Comparison of ENCODE assay signal across 28 mouse cellular contexts in the genomic region with DNA sequence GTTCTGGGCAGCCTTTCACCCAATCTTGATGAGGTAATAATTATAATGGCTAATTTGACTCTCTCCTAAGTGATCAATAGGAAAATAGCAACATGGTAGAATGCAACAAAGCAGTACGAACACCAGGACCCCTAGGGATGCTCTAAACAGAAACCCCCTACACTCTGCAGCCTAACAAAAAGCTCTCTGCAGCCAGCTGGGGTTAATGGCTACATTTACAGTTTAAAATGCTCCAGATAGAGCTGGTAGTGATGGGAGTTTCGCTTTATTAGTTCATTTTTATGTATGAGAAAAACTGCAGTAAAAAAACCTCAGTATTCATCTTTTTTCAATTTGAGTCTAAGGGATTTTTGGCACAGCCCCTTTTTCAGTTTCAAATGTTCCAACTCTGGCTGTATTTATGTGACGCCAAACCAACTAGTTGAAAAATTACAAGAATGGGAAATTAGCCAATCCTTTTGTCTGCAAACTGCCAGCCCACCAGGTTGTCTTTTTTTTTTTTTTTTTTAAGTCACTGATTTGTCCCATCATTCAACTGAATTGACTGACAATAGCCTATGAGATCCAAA.
DNase-seq lines count a peak whose midpoint lies in the region; ATAC-seq and TF ChIP-seq lines count a peak whose summit lies in the region.
"Had no signal": no experiment of that assay in that cellular context is flagged by ENCODE, and none has a peak within 500 bp of the region (broad histone marks: within the 10 kb centered on the region; RNA-seq: fewer than 3 reads in every experiment).

No protein-coding gene starts in this region.

- TF ChIP-seq CTCF in hindbrain, postnatal 0 days (IDR thresholded peaks at IDR 0.05; ENCODE audit: low read depth) = no peak

- H3K4me3 ChIP-seq in hindbrain, postnatal 0 days (ENCODE audit: low read length) = no peak overlapping the region
- H3K4me3 ChIP-seq in hindbrain, embryonic 12.5 days = no peak overlapping the region
- no peak overlapping the region for H3K4me3 ChIP-seq in neural tube, embryonic 13.5 days
- no peak overlapping the region for H3K4me3 ChIP-seq in embryonic facial prominence, embryonic 15.5 days (replicated peaks)
- H3K4me3 ChIP-seq in limb, embryonic 15.5 days = no peak overlapping the region
- H3K4me3 ChIP-seq: erythroblast, embryonic 14.5 days; heart, embryonic 10.5 days; heart, embryonic 15.5 days; lung, embryonic 15.5 days; midbrain, embryonic 12.5 days; stomach, embryonic 15.5 days had no signal

- H3K4me2 ChIP-seq in hindbrain, postnatal 0 days (ENCODE audit: low read depth, low read length) = no peak overlapping the region
- H3K4me2 ChIP-seq in hindbrain, embryonic 12.5 days (replicated peaks) = no peak overlapping the region
- no peak overlapping the region for H3K4me2 ChIP-seq in neural tube, embryonic 13.5 days
- no peak overlapping the region for H3K4me2 ChIP-seq in embryonic facial prominence, embryonic 15.5 days (replicated peaks)
- H3K4me2 ChIP-seq in limb, embryonic 15.5 days = no peak overlapping the region
- H3K4me2 ChIP-seq: heart, embryonic 15.5 days; lung, embryonic 15.5 days; midbrain, embryonic 12.5 days; stomach, embryonic 15.5 days had no signal

- H3K27ac ChIP-seq in hindbrain, postnatal 0 days = no peak overlapping the region
- H3K27ac ChIP-seq in hindbrain, embryonic 12.5 days = no peak overlapping the region
- H3K27ac ChIP-seq in neural tube, embryonic 13.5 days (replicated peaks) = peak overlapping the region; percentile 67
- H3K27ac ChIP-seq in embryonic facial prominence, embryonic 15.5 days (replicated peaks) = peak overlapping the region; percentile 58; the same call in 1 of the 2 replicates
- 0 out of 2 replicates have a peak overlapping the region, but pooled peaks have one; percentile 24 for H3K27ac ChIP-seq in limb, embryonic 15.5 days
- H3K27ac ChIP-seq: heart, embryonic 10.5 days; heart, embryonic 15.5 days; liver, embryonic 14.5 days; lung, embryonic 15.5 days; midbrain, embryonic 12.5 days; stomach, embryonic 15.5 days had no signal

- no peaks in the 10 kb centered on the region for H3K36me3 ChIP-seq in hindbrain, postnatal 0 days (ENCODE audit: insufficient read depth, low read length)
- H3K36me3 ChIP-seq in hindbrain, embryonic 12.5 days = no peaks in the 10 kb centered on the region
- no peaks in the 10 kb centered on the region for H3K36me3 ChIP-seq in neural tube, embryonic 13.5 days
- no peaks in the 10 kb centered on the region for H3K36me3 ChIP-seq in embryonic facial prominence, embryonic 15.5 days
- no peaks in the 10 kb centered on the region for H3K36me3 ChIP-seq in limb, embryonic 15.5 days
- H3K36me3 ChIP-seq: heart, embryonic 10.5 days; heart, embryonic 15.5 days; lung, embryonic 15.5 days; midbrain, embryonic 12.5 days; stomach, embryonic 15.5 days had no signal

- WGBS in hindbrain, postnatal 0 days = 42% methylated on average over 3 of the region's 3 CpGs
- 45% methylated on average over 3 of the region's 3 CpGs for WGBS in hindbrain, embryonic 12.5 days
- 27% methylated on average over 3 of the region's 3 CpGs for WGBS in neural tube, embryonic 13.5 days
- 34% methylated on average over 3 of the region's 3 CpGs for WGBS in embryonic facial prominence, embryonic 15.5 days
- WGBS in limb, embryonic 15.5 days = 34% methylated on average over 3 of the region's 3 CpGs

- H3K27me3 ChIP-seq in hindbrain, postnatal 0 days (ENCODE audit: insufficient read depth, low read length) = no peaks in the 10 kb centered on the region
- no peaks in the 10 kb centered on the region for H3K27me3 ChIP-seq in hindbrain, embryonic 12.5 days
- H3K27me3 ChIP-seq in neural tube, embryonic 13.5 days = no peaks in the 10 kb centered on the region
- no peaks in the 10 kb centered on the region for H3K27me3 ChIP-seq in embryonic facial prominence, embryonic 15.5 days
- H3K27me3 ChIP-seq in limb, embryonic 15.5 days = no peaks in the 10 kb centered on the region
- H3K27me3 ChIP-seq: heart, embryonic 15.5 days; lung, embryonic 15.5 days; midbrain, embryonic 12.5 days; stomach, embryonic 15.5 days had no signal

- no peak for ATAC-seq in hindbrain, postnatal 0 days
- ATAC-seq in hindbrain, embryonic 12.5 days (ENCODE audit: low FRiP score) = no peak
- ATAC-seq in neural tube, embryonic 13.5 days (ENCODE audit: low read depth) = no peak
- no peak for ATAC-seq in embryonic facial prominence, embryonic 15.5 days (ENCODE audit: insufficient number of reproducible peaks, low FRiP score, low TSS enrichment, low read depth)
- ATAC-seq in limb, embryonic 15.5 days (ENCODE audit: insufficient number of reproducible peaks, low FRiP score, low TSS enrichment, low read depth) = no peak
- ATAC-seq: activated CD4-positive, CD25-positive, alpha-beta regulatory T cell, adult 4 months; intestine, postnatal 0 days had no signal

- H3K9ac ChIP-seq in hindbrain, postnatal 0 days (replicated peaks; ENCODE audit: low read length) = no peak overlapping the region
- no peak overlapping the region for H3K9ac ChIP-seq in hindbrain, embryonic 12.5 days
- H3K9ac ChIP-seq in neural tube, embryonic 13.5 days = no peak overlapping the region
- H3K9ac ChIP-seq in embryonic facial prominence, embryonic 15.5 days = no peak overlapping the region
- no peak overlapping the region for H3K9ac ChIP-seq in limb, embryonic 15.5 days
- H3K9ac ChIP-seq: heart, embryonic 15.5 days; liver, embryonic 14.5 days; lung, embryonic 15.5 days; midbrain, embryonic 12.5 days; stomach, embryonic 15.5 days had no signal

- no peaks in the 10 kb centered on the region for H3K9me3 ChIP-seq in hindbrain, postnatal 0 days (ENCODE audit: low read length)
- no peaks in the 10 kb centered on the region for H3K9me3 ChIP-seq in hindbrain, embryonic 12.5 days (replicated peaks)
- no peaks in the 10 kb centered on the region for H3K9me3 ChIP-seq in neural tube, embryonic 13.5 days
- no peaks in the 10 kb centered on the region for H3K9me3 ChIP-seq in embryonic facial prominence, embryonic 15.5 days (replicated peaks)
- H3K9me3 ChIP-seq in limb, embryonic 15.5 days = no peaks in the 10 kb centered on the region
- H3K9me3 ChIP-seq: heart, embryonic 10.5 days; heart, embryonic 15.5 days; lung, embryonic 15.5 days; midbrain, embryonic 12.5 days; stomach, embryonic 15.5 days had no signal

- DNase-seq in hindbrain, postnatal 0 days (ENCODE audit: low spot score) = peak; percentile 12
- no peak for DNase-seq in neural tube, embryonic 10.5 days (ENCODE audit: extremely low spot score, low spot score)
- no peak for DNase-seq in frontal cortex, postnatal 10 days (ENCODE audit: low spot score in 2 of 2)
- DNase-seq in lung, postnatal 36 days = no peak
- DNase-seq: adrenal gland, adult 2 months; adrenal gland, postnatal 36 days; B cell, adult 2 months; cerebellum, adult 8-10 months; cerebellum, postnatal 25 days; gastrocnemius, postnatal 25 days; heart, adult 11 months; kidney, adult 9 months; kidney, postnatal 10 days; layer of hippocampus, adult 9-11 months; liver had no signal

- H3K4me1 ChIP-seq in hindbrain, postnatal 0 days (ENCODE audit: insufficient read depth, low read length) = no peaks in the 10 kb centered on the region
- peaks cover 3% of the 10 kb centered on the region; the same call in 1 of the 2 replicates for H3K4me1 ChIP-seq in hindbrain, embryonic 12.5 days
- peaks cover 3% of the 10 kb centered on the region; the same call in 1 of the 2 replicates for H3K4me1 ChIP-seq in neural tube, embryonic 13.5 days (replicated peaks)
- H3K4me1 ChIP-seq in embryonic facial prominence, embryonic 15.5 days = no peaks in the 10 kb centered on the region
- H3K4me1 ChIP-seq in limb, embryonic 15.5 days = peaks cover 13% of the 10 kb centered on the region; the same call in 1 of the 2 replicates
- H3K4me1 ChIP-seq: heart, embryonic 10.5 days; heart, embryonic 15.5 days; midbrain, embryonic 12.5 days; stomach, embryonic 15.5 days had no signal

Comparison
In these comparisons a context has a peak if more than half of its experiments do, and no peak if none do; other contexts are left out.
1. H3K27ac ChIP-seq: peak in neural tube, embryonic 13.5 days (single experiment), embryonic facial prominence, embryonic 15.5 days (single experiment) and limb, embryonic 15.5 days (single experiment); none in hindbrain, postnatal 0 days (single experiment) and hindbrain, embryonic 12.5 days (single experiment).